Mouse (Mus musculus) cerebellum, adult 9-10 months (tissue): ENCODE measurements at regions not wholly inside any gene's neighbourhood (a gene's known extent, or its start where the extent isn't known, plus 50 kb on each side); places are given as distances from the start of the nearest gene placed in this dataset.

Source experiments
- DNase-seq: peaks from one replicate; pipeline ENCODE4 v3.0.0; 2022

GRCm38 (mm10) chr19:30435054-30435738 lies 114.3 kb downstream of the Dkk1 start:
- DNase-seq: no peak

GRCm38 (mm10) chr19:30450869-30451542 lies 98.5 kb downstream of the Dkk1 start:
- DNase-seq: no peak

GRCm38 (mm10) chr19:30451543-30451920 lies 97.9 kb downstream of the Dkk1 start:
- no peak for DNase-seq

- DNase-seq: no peak
Measured at GRCm38 (mm10) chr19:30452671-30453070, 96.8 kb downstream of the Dkk1 start.

GRCm38 (mm10) chr19:30483436-30483835 lies 66.0 kb downstream of the Dkk1 start:
- no peak for DNase-seq

GRCm38 (mm10) chr19:30489786-30490185 lies 59.7 kb downstream of the Dkk1 start:
- DNase-seq: no peak

- no peak for DNase-seq
Measured at GRCm38 (mm10) chr19:30490916-30491315, 58.5 kb downstream of the Dkk1 start.
